Mouse (Mus musculus): ENCODE data around the gene Krt33b. TPM values are rescaled to one million over a fixed set of nuclear protein-coding genes. Genes with fewer than 3 reads are reported as not detected.

Krt33b gene
- not detected in 2 replicates for polyA plus RNA-seq (2012; rRNA removed)

- Histone ChIP-seq H3K4me1 (ENCODE audit: control insufficient read depth, insufficient read depth, low read length) (no peaks in the 10 kb centered on the region), H3K4me3 (ENCODE audit: insufficient read depth, low read length) (no peak within 1 kb of the TSS), H3K27ac (ENCODE audit: insufficient read depth, low read length) (no peak within 1 kb of the TSS)
- TF ChIP-seq CTCF (IDR thresholded peaks at IDR 0.05; ENCODE audit: extremely low read depth, insufficient read depth, low read length), result no peak
Measured at GRCm38 (mm10) chr11:100029768-100030167, at the start of gene Krt33b. TSS of gene Krt33b (minus strand) at chr11:100029868.

- Histone ChIP-seq H3K4me3 (ENCODE audit: insufficient read depth, low read length) (no peak overlapping the region), H3K27ac (ENCODE audit: insufficient read depth, low read length) (no peak overlapping the region), H3K4me1 (ENCODE audit: control insufficient read depth, insufficient read depth, low read length) (peaks cover 2% of the 10 kb centered on the region)
- no peak for TF ChIP-seq CTCF (IDR thresholded peaks at IDR 0.05; ENCODE audit: extremely low read depth, insufficient read depth, low read length)
- no peak for TF ChIP-seq POLR2A (IDR thresholded peaks at IDR 0.05; ENCODE audit: extremely low read depth, insufficient read depth, low read length)
Measured at GRCm38 (mm10) chr11:100073873-100074272, 44.2 kb upstream of the Krt33b start.

- Histone ChIP-seq H3K27ac (ENCODE audit: insufficient read depth, low read length) (no peak overlapping the region), H3K4me1 (ENCODE audit: control insufficient read depth, insufficient read depth, low read length) (no peaks in the 10 kb centered on the region), H3K4me3 (ENCODE audit: insufficient read depth, low read length) (no peak overlapping the region)
- TF ChIP-seq POLR2A (IDR thresholded peaks at IDR 0.05; ENCODE audit: extremely low read depth, insufficient read depth, low read length), result no peak
- no peak for TF ChIP-seq CTCF (IDR thresholded peaks at IDR 0.05; ENCODE audit: extremely low read depth, insufficient read depth, low read length)
Measured at GRCm38 (mm10) chr11:100067293-100068036, 37.8 kb upstream of the Krt33b start.

GRCm38 (mm10) chr11:100066236-100067010, 36.8 kb upstream of the Krt33b start:
- H3K4me3 ChIP-seq (ENCODE audit: insufficient read depth, low read length), result no peak overlapping the region
- no peaks in the 10 kb centered on the region for H3K4me1 ChIP-seq (ENCODE audit: control insufficient read depth, insufficient read depth, low read length)
- H3K27ac ChIP-seq (ENCODE audit: insufficient read depth, low read length), result no peak overlapping the region
- TF ChIP-seq POLR2A (IDR thresholded peaks at IDR 0.05; ENCODE audit: extremely low read depth, insufficient read depth, low read length) (no peak), CTCF (IDR thresholded peaks at IDR 0.05; ENCODE audit: extremely low read depth, insufficient read depth, low read length) (no peak)

GRCm38 (mm10) chr11:100058875-100059274, 29.2 kb upstream of the Krt33b start:
- Histone ChIP-seq H3K4me3 (ENCODE audit: insufficient read depth, low read length) (no peak overlapping the region), H3K4me1 (ENCODE audit: control insufficient read depth, insufficient read depth, low read length) (no peaks in the 10 kb centered on the region), H3K27ac (ENCODE audit: insufficient read depth, low read length) (no peak overlapping the region)
- TF ChIP-seq CTCF (IDR thresholded peaks at IDR 0.05; ENCODE audit: extremely low read depth, insufficient read depth, low read length), result no peak
- TF ChIP-seq POLR2A (IDR thresholded peaks at IDR 0.05; ENCODE audit: extremely low read depth, insufficient read depth, low read length), result no peak

GRCm38 (mm10) chr11:100055686-100056655, 26.3 kb upstream of the Krt33b start:
- no peak overlapping the region for H3K4me3 ChIP-seq (ENCODE audit: insufficient read depth, low read length)
- no peaks in the 10 kb centered on the region for H3K4me1 ChIP-seq (ENCODE audit: control insufficient read depth, insufficient read depth, low read length)
- TF ChIP-seq POLR2A (IDR thresholded peaks at IDR 0.05; ENCODE audit: extremely low read depth, insufficient read depth, low read length) (no peak), CTCF (IDR thresholded peaks at IDR 0.05; ENCODE audit: extremely low read depth, insufficient read depth, low read length) (no peak)
- H3K27ac ChIP-seq (ENCODE audit: insufficient read depth, low read length), result no peak overlapping the region

- Histone ChIP-seq H3K4me3 (ENCODE audit: insufficient read depth, low read length) (no peak within 1 kb of the TSS), H3K27ac (ENCODE audit: insufficient read depth, low read length) (no peak within 1 kb of the TSS), H3K4me1 (ENCODE audit: control insufficient read depth, insufficient read depth, low read length) (no peaks in the 10 kb centered on the region; the same call in 1 of the 2 replicates)
- TF ChIP-seq CTCF (IDR thresholded peaks at IDR 0.05; ENCODE audit: extremely low read depth, insufficient read depth, low read length) (no peak), POLR2A (IDR thresholded peaks at IDR 0.05; ENCODE audit: extremely low read depth, insufficient read depth, low read length) (no peak)
Measured at GRCm38 (mm10) chr11:100050451-100050850, 20.8 kb upstream of the Krt33b start, which contains the start of gene Krt31. TSS of gene Krt31 (minus strand) at chr11:100050551.

GRCm38 (mm10) chr11:100047193-100047592, 17.5 kb upstream of the Krt33b start:
- no peaks in the 10 kb centered on the region; the same call in 1 of the 2 replicates for H3K4me1 ChIP-seq (ENCODE audit: control insufficient read depth, insufficient read depth, low read length)
- no peak overlapping the region for H3K27ac ChIP-seq (ENCODE audit: insufficient read depth, low read length)
- H3K4me3 ChIP-seq (ENCODE audit: insufficient read depth, low read length), result no peak overlapping the region
- no peak for TF ChIP-seq CTCF (IDR thresholded peaks at IDR 0.05; ENCODE audit: extremely low read depth, insufficient read depth, low read length)
- TF ChIP-seq POLR2A (IDR thresholded peaks at IDR 0.05; ENCODE audit: extremely low read depth, insufficient read depth, low read length), result no peak

- Histone ChIP-seq H3K4me3 (ENCODE audit: insufficient read depth, low read length) (no peak overlapping the region), H3K27ac (ENCODE audit: insufficient read depth, low read length) (no peak overlapping the region), H3K4me1 (ENCODE audit: control insufficient read depth, insufficient read depth, low read length) (no peaks in the 10 kb centered on the region; the same call in 1 of the 2 replicates)
- TF ChIP-seq CTCF (IDR thresholded peaks at IDR 0.05; ENCODE audit: extremely low read depth, insufficient read depth, low read length) (no peak), POLR2A (IDR thresholded peaks at IDR 0.05; ENCODE audit: extremely low read depth, insufficient read depth, low read length) (no peak)
Measured at GRCm38 (mm10) chr11:100046303-100046866, 16.7 kb upstream of the Krt33b start.
